Mouse (Mus musculus) urinary bladder, postnatal 4 days (tissue): ENCODE measurements around the gene Sult6b1.

Experiments used
- DNase-seq, 2 experiments: peaks; one replicate each; pipeline ENCODE4 v3.0.0; 2021 to 2022; ENCODE audit warnings: low spot score in 2 of 2

The Sult6b1 gene

GRCm38 (mm10) chr17:78885286-78886065, 21.3 kb downstream of the Sult6b1 start:
- no peak for DNase-seq

GRCm38 (mm10) chr17:78883291-78883690, 23.5 kb downstream of the Sult6b1 start:
- DNase-seq = no peak

- peak; percentile 85 to 88 for DNase-seq
Observed at GRCm38 (mm10) chr17:78882401-78883112, 24.2 kb downstream of the Sult6b1 start, which contains the start of gene Eif2ak2. Gene Eif2ak2, minus strand, starts transcription at chr17:78882573.

GRCm38 (mm10) chr17:78881878-78882304, 24.9 kb downstream of the Sult6b1 start:
- no peak for DNase-seq

GRCm38 (mm10) chr17:78873886-78874285, 32.9 kb downstream of the Sult6b1 start:
- DNase-seq = no peak

- no peak for DNase-seq
Observed at GRCm38 (mm10) chr17:78856243-78856642, 50.5 kb downstream of the Sult6b1 start.

- no peak for DNase-seq
Observed at GRCm38 (mm10) chr17:78842271-78842928, 64.4 kb downstream of the Sult6b1 start.

GRCm38 (mm10) chr17:78836056-78836455, 70.7 kb downstream of the Sult6b1 start:
- no peak for DNase-seq

- peak; percentile 97 to 99 for DNase-seq
Observed at GRCm38 (mm10) chr17:78834856-78835835, 71.6 kb downstream of the Sult6b1 start, which contains the start of the genes Heatr5b and Gpatch11. Gene Heatr5b, minus strand, starts transcription at chr17:78835364. Gene Gpatch11, plus strand, starts transcription at chr17:78835567.
